Mouse (Mus musculus): ENCODE results near the gene Zmiz1.

DNA sequence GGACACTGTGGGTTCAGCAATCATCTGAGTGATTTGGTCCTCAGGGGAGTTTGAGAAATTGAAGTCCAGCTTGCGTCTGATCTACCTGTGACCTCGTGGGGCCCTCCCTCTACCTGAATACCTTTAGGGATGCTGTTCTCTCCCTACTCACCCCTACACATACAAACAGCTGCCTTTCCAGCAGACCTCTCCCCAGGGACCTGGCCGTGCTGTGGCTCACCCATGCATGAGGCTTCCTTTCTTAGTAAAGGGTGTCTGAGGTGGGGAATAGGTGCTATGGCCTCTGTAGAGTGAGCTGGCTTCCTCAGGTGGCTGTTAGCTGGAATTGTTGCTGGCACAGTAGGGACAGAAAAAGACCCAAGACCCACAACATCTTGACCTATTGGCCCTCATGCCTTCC, 40.5 kb downstream of the Zmiz1 start:
- no peak for TF ChIP-seq POLR2A (IDR thresholded peaks at IDR 0.05; ENCODE audit: borderline replicate concordance, low read depth, low read length)
- TF ChIP-seq CTCF (IDR thresholded peaks at IDR 0.05; ENCODE audit: low read depth, low read length), result no peak

Measured in bone marrow macrophage, adult 2 months (primary cell).